Mouse (Mus musculus) frontal cortex, postnatal 36 days (tissue): ENCODE data around the gene Acd.

ENCODE experiments used
- DNase-seq, 2 experiments: peaks; one replicate each; pipeline ENCODE4 v3.0.0; 2022; ENCODE audit warnings: low spot score in 2 of 2

The Acd gene

GRCm38 (mm10) chr8:105702001-105702401, 1.1 kb upstream of the Acd start:
- DNase-seq = peak in 1 of 2 experiments; percentile 24

DNA sequence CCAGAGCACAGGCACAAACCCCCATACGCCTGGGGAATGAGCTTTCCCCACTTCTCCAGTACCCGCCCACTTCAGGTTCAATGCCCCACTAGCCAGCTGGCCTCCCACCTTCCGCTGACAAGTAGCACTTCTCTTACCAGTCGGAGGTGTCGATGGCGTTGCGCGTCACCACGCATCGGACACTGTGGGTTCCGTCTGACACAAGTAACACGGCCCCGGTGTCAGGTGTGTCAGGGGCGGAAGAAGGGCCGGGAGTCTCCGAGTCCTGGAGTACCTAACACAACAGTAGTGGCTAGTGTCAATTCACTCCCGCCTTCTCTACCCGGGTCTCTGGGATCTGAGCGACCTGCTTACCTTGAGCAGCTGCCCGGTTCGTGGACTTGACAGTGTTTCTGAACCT, 336 bp downstream of the Acd start:
- peak; percentile 70 to 80 for DNase-seq

DNA sequence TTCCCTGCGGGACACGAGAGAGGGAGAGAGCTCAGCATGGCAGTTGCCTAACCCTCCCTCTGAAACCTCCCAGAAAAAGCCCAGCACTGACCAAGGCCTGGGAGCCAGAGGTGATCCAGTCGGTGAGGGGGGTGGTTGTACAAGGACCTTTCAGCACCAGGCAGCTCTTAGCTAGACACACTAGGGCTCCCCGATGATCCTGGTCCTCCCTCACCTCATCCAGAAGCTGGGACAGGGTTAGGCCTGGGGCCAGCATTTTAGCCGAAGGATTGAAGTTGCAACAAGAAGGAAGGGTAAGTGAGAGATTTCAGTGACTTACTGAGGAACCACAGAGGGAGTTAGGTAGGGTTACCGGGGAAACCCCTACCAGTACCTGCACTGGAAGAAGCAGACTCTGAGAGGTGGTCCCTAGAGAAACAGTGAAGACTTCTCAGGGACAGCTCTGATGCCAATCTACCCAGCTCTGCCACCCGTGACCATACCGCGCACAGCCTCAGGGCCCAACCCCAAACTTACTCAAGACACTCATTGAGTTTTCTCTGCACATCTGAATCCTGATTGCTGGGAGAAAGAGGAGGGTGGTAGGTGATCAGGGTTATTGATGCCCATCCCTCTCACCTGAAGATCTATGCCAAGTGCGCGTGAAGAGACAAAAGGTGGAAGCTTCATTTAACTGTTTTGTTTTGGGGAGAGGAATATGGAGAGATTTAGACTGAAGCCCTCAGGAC, 1.2 kb downstream of the Acd start:
- no peak for DNase-seq

DNA sequence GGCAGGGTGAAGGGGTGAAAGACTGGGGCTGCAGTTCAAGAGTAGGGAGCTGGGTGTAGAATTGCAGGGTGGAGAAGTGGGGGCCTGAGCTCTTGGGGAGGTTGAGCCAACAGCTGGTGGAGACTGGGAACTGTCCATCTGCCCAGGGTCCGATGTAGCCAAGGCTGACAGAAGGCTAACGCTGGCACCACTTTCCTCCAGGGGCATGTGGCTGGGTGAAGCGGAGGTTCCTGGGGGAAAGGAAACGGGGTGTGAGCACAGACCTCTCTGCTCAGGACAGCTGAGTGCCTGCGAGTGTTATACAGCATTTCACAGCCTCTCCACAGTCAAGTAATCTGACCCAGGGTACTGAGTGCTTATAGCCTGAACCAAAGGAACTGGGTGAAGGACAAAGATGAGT, 2.2 kb downstream of the Acd start:
- DNase-seq = no peak

DNA sequence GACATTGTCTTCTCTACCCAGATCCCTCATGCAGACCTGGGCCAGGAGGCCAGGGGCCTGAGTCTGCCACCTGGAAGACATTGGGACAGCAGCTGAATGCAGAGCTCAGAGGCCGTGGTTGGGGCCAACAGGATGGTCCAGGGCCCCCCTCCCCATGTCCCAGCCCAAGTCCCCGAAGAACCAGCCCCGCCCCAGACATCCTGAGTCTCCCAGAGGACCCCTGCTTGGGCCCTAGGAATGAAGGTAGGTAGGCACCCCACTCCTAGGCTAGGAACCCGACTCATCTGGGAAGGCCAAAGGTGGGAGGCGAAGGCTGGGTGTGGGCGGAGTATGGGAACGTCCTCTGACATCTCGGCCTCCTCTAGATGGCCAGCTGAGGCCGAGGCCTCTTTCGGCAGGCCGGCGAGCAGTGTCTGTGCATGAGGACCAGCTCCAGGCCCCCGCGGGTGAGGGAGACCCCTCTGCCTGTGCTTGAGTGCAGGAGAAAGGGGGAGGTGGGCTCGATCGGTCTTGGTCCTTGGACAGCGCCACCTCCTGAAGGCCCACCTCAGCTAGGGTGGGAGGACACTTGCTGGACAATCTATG, 3.6 kb downstream of the Acd start:
- DNase-seq = no peak

GRCm38 (mm10) chr8:105695080-105695780, 5.7 kb downstream of the Acd start:
- no peak for DNase-seq

DNA sequence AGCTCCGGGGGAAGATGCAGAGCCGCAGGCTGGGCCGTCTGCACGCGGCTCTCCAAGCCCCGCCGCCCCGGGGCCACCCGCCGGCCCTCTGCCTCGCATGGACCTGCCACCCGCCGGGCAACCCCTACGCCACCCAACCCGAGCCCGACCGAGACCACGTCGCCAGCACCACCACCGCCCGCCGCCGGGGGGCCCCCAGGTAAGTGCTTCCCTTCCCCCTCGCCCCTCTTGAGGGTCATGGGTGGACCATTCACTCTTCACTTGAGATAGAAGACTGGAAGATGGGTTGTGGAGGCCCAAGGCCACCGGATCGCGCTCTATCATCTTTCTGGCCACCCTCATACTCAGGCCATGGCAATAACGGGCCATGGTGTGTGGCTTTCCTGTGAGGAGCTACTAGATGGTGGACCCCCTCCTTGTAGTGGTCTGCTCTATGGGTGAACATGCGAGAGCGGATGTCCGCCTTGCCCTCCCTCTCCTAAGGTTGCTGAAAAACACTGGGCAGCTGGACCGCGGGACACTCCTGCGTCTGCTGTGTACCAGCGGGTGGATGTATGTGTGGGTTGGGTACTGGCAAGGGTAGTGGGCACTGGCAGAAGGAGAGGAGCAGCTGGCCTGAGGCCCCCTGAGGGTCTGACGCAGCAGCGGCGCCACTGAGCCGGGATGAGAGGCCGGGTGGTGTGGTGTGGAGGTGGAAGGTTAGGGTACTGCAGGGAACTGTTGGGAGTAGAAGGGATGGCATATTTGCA, 6.7 kb downstream of the Acd start:
- DNase-seq = peak; percentile 46 to 49

GRCm38 (mm10) chr8:105693648-105694047, 7.3 kb downstream of the Acd start:
- peak; percentile 72 to 76 for DNase-seq

GRCm38 (mm10) chr8:105692449-105693182, 8.3 kb downstream of the Acd start:
- no peak for DNase-seq

DNA sequence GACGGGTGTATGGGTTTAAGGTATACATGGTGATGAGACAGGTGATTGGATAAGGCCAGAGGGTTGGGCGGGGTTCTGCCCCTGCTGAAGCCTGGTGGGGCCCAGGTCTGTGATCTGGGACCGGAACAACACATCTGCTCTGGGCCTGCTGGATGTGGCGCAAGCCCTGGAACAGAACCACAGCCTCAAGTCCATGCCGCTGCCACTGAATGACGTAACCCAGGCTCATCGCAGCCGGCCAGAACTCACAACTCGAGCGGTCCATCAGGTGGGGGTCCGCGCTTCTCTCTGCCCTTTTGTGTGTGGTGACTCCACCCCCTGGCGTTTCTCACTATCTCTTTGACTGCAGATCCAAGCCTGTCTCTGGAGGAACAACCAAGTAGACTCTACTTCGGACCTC, 9.9 kb downstream of the Acd start:
- no peak for DNase-seq

DNA sequence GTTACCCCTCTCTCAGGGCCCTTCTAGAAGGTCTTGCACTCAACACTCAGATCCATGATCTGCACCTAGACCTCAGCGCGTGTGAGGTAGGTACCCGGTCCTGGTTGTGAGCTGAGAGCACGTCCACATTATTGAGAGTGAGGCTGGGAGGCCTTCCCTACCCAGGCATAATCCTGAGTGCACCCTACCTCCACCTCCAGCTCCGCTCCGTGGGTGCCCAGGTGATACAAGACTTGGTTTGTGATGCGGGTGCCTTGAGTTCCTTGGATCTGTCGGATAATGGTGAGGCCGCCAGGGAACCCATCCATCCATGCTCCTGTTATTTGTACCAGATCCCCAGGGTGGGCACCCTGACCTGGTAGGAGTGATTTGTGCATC, 10.9 kb downstream of the Acd start:
- no peak for DNase-seq

- DNase-seq = no peak
These were observed 11.5 kb downstream of the Acd start for GRCm38 (mm10) chr8:105689256-105689982.

GRCm38 (mm10) chr8:105688242-105688752, 12.6 kb downstream of the Acd start:
- DNase-seq = no peak

- no peak for DNase-seq
These were observed 13.4 kb downstream of the Acd start for GRCm38 (mm10) chr8:105687512-105687911.

DNA sequence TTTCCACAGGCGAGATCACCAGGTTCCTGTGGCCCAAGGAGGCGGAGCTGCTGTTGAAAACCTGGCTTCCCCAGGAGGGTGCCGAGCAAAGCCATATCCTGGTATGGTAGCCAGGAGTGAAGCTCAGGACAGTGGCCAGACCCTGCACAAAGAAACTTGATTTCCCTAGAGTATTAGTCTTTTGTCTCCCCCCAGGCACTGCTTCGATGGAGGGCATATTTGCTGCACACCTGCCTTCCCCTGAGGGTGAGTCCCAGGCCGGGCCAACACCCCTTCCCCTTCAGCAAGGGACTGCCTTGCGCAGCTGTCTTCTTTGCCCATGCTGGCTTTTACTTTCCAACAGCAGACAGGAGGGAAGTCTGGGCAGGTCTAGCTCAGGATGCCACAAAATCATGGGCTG, 14.4 kb downstream of the Acd start:
- no peak for DNase-seq

DNA sequence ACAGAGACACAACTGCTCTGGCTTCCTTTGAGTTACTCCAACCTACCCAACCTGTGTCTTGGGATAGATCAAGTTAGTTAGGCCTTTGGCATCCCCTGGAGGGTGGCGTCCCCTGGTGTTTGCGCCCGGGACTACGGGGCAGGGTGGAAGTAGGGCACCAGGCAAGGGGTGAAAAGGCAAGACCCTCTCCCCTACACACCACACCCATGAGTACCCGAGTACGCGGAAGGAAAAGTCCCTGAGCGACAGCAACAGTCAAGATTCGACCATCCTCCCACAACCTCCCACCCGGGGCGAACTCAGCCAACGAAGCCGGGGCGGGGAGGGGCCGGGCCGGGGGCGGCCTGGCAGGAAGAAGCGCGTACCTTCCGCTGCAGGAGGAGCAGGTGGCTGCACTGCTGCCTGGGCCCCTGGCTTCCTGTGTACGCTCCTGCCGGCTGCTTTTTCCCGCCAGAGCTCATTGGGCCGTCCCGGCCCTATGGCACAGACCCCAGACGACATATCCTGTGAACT, 15.1 kb downstream of the Acd start, which contains the start of gene Carmil2:
Gene Carmil2, plus strand, starts transcription at position 479 of the 513 bp plus-strand sequence.
- no peak for DNase-seq

DNA sequence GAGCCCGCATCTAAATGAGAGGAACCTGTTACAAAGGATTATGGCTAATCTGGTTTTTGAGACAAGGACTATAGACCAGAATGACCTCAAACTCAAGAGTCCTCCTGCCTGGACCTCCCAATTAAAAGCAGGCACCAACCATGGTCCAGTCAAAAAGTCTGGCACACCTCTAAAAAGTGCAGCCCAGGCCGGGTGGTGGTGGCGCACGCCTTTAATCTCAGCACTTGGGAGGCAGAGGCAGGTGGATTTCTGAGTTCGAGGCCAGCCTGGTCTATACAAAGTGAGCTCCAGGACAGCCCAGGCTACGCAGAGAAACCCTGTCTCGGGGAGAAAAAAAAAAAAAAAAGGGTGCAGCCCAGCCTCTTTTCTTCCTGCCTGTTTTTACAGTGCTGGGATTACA, 15.6 kb downstream of the Acd start:
- DNase-seq = no peak

DNA sequence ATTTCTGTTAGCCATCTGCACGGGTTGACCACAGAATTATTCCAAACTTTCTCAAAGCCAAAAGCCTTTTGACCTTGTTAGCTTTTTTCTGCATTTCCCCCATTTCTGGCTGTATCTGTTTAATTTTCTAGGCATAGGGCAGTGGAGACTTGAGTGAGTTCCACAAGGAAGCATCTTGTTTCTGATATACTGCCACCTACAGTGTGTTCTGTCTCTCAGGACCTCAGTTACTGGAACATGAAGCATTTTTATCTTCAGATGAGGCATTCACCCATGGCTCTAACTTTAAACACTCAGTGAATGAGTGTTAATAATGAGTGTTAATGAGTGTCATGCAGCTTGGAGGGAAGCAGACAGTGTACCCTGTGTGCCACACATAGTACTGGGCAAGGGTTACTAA, 23.0 kb downstream of the Acd start:
- DNase-seq = no peak

DNA sequence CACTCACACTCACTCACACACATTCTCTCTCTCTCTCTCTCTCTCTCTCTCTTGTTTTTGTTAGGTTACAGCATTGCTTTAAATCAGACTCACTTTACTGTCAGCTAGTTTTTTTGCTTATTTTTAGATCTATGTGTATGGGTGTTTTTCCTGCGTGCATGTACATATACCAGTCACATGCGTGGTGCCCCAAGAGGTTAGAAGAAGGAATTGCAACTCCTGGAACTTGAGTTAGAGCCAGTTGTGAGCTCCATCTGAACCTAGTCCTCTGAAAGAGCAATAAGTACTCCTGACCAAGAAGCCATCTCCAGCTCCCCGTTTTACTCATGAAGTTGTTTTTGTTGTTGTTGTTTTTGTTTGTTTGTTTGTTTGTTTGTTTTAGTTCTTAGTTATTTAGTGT, 39.7 kb downstream of the Acd start:
- peak in 1 of 2 experiments; percentile 20 for DNase-seq

DNA sequence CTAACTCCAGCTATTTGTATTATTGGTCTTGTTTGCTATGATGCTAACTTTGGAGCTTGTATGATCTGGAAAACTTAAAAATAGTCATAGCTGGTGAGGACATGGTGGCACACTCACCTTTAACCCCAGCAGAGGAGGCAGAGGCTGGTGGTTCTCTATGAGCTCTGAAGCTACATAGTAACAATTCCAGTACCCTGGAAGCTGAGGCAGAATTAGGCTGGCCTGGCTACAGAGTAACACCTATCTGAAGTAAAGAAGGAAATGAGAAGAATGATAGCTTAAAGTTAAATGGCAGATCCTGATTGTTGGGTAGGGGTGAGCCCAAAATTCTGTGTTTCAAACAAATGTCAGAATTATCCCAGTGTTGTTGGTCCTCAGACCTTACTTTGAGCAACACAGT, 43.3 kb downstream of the Acd start:
- no peak for DNase-seq
